Mouse (Mus musculus): Measurements from ENCODE around the gene Ogfod1.

DNA sequence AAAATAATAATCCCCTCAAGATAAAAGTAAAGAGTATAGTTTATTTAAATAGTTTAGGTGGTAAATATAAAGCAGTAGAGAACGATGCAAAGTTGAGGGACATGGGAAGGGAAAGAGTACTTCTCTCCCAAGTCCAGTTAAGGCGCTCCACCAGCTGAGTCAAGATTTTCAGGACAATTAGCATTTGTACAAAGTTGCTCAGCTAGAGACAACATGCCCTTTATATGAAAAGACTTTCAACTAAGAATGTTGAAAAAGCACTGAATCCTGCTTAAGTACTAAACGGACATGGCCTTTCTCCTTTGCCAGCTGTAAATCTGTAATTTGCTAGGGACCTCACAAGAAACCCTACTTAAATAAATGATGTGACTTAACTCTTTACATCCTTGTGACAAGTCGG is 62.0 kb downstream of the Ogfod1 start:
- TF ChIP-seq CTCF (IDR thresholded peaks at IDR 0.05; ENCODE audit: low read depth) (no peak), EP300 (optimal IDR thresholded peaks at IDR 0.05) (no peak)

Data from stomach, postnatal 0 days (tissue).